Mouse (Mus musculus): ENCODE data around the gene Gopc. TPM values are rescaled to one million over a fixed set of nuclear protein-coding genes. Genes with fewer than 3 reads are reported as not detected.
A peak's percentile ranks its signal among the peaks of the same experiment; 100 is the strongest.

The Gopc gene
- polyA plus RNA-seq, 1 experiment from 2014 or later, result 19.2 TPM

- H3K27me3 ChIP-seq (replicated peaks; ENCODE audit: control insufficient read depth, insufficient read depth, low read length), result no peaks in the 10 kb centered on the region
- ATAC-seq (replicated peaks; ENCODE audit: low FRiP score, low TSS enrichment, low read depth) (no peak), DNase-seq (ENCODE audit: low spot score) (no peak)
- WGBS, result 54% methylated on average over 5 of the region's 5 CpGs
- H3K4me3 ChIP-seq (ENCODE audit: low read depth, low read length), result peak overlapping the region; percentile 85
- H3K27ac ChIP-seq (ENCODE audit: low read depth), result no peak overlapping the region
- H3K36me3 ChIP-seq (ENCODE audit: control insufficient read depth, insufficient read depth, low read length), result 0 out of 2 replicates have a peak, but pooled peaks cover 7% of the 10 kb centered on the region
- H3K9ac ChIP-seq (ENCODE audit: low read length), result peak overlapping the region; percentile 92; the same call in 1 of the 2 replicates
- no peaks in the 10 kb centered on the region for H3K9me3 ChIP-seq (ENCODE audit: control insufficient read depth, low read length)
- peaks cover 12% of the 10 kb centered on the region for H3K4me1 ChIP-seq (replicated peaks; ENCODE audit: control insufficient read depth, insufficient read depth, low read length)
- peak overlapping the region; percentile 66 for H3K4me2 ChIP-seq (ENCODE audit: low read length)
Measured at GRCm38 (mm10) chr10:52418931-52419330, 37.0 kb upstream of the Gopc start.

GRCm38 (mm10) chr10:52417998-52418860 is 36.3 kb upstream of the Gopc start:
- no peaks in the 10 kb centered on the region for H3K27me3 ChIP-seq (replicated peaks; ENCODE audit: control insufficient read depth, insufficient read depth, low read length)
- H3K36me3 ChIP-seq (ENCODE audit: control insufficient read depth, insufficient read depth, low read length), result 0 out of 2 replicates have a peak, but pooled peaks cover 7% of the 10 kb centered on the region
- peak; percentile 85 for DNase-seq (ENCODE audit: low spot score)
- ATAC-seq (replicated peaks; ENCODE audit: low FRiP score, low TSS enrichment, low read depth), result peak; percentile 54
- H3K4me1 ChIP-seq (replicated peaks; ENCODE audit: control insufficient read depth, insufficient read depth, low read length), result peaks cover 12% of the 10 kb centered on the region
- H3K9me3 ChIP-seq (ENCODE audit: control insufficient read depth, low read length), result no peaks in the 10 kb centered on the region
- peak overlapping the region; percentile 92 for H3K9ac ChIP-seq (ENCODE audit: low read length)
- H3K4me3 ChIP-seq (ENCODE audit: low read depth, low read length), result peak overlapping the region; percentile 85
- H3K27ac ChIP-seq (ENCODE audit: low read depth), result peak overlapping the region; percentile 90
- peak overlapping the region; percentile 66 for H3K4me2 ChIP-seq (ENCODE audit: low read length)
- 2% methylated on average over 39 of the region's 39 CpGs for WGBS

GRCm38 (mm10) chr10:52417299-52417997 is 35.5 kb upstream of the Gopc start, which contains the start of gene Nus1:
Nus1 (plus strand) TSS chr10:52417547.
- H3K9ac ChIP-seq (ENCODE audit: low read length), result peak within 1 kb of the TSS; percentile 92
- 0 out of 2 replicates have a peak, but pooled peaks cover 7% of the 10 kb centered on the region for H3K36me3 ChIP-seq (ENCODE audit: control insufficient read depth, insufficient read depth, low read length)
- under 1% methylated on average over 69 of the region's 79 CpGs for WGBS
- H3K4me3 ChIP-seq (ENCODE audit: low read depth, low read length), result peak within 1 kb of the TSS; percentile 85
- ATAC-seq (replicated peaks; ENCODE audit: low FRiP score, low TSS enrichment, low read depth) (peak; percentile 98), DNase-seq (ENCODE audit: low spot score) (peak; percentile 97)
- H3K27ac ChIP-seq (ENCODE audit: low read depth), result peak within 1 kb of the TSS; percentile 90
- H3K9me3 ChIP-seq (ENCODE audit: control insufficient read depth, low read length), result no peaks in the 10 kb centered on the region
- peaks cover 12% of the 10 kb centered on the region for H3K4me1 ChIP-seq (replicated peaks; ENCODE audit: control insufficient read depth, insufficient read depth, low read length)
- no peaks in the 10 kb centered on the region for H3K27me3 ChIP-seq (replicated peaks; ENCODE audit: control insufficient read depth, insufficient read depth, low read length)
- H3K4me2 ChIP-seq (ENCODE audit: low read length), result peak within 1 kb of the TSS; percentile 66

GRCm38 (mm10) chr10:52416458-52416857 is 34.5 kb upstream of the Gopc start:
- Histone ChIP-seq H3K9me3 (ENCODE audit: control insufficient read depth, low read length) (no peaks in the 10 kb centered on the region), H3K4me1 (replicated peaks; ENCODE audit: control insufficient read depth, insufficient read depth, low read length) (peaks cover 12% of the 10 kb centered on the region), H3K4me2 (ENCODE audit: low read length) (peak overlapping the region; percentile 48), H3K9ac (ENCODE audit: low read length) (no peak overlapping the region), H3K27ac (ENCODE audit: low read depth) (no peak overlapping the region), H3K4me3 (ENCODE audit: low read depth, low read length) (peak overlapping the region; percentile 31), H3K27me3 (replicated peaks; ENCODE audit: control insufficient read depth, insufficient read depth, low read length) (no peaks in the 10 kb centered on the region), H3K36me3 (ENCODE audit: control insufficient read depth, insufficient read depth, low read length) (0 out of 2 replicates have a peak, but pooled peaks cover 7% of the 10 kb centered on the region)
- 42% methylated on average over 2 of the region's 2 CpGs for WGBS
- DNase-seq (ENCODE audit: low spot score) (no peak), ATAC-seq (replicated peaks; ENCODE audit: low FRiP score, low TSS enrichment, low read depth) (no peak)

GRCm38 (mm10) chr10:52415020-52415419 is 33.1 kb upstream of the Gopc start:
- Histone ChIP-seq H3K4me1 (replicated peaks; ENCODE audit: control insufficient read depth, insufficient read depth, low read length) (peaks cover 12% of the 10 kb centered on the region), H3K36me3 (ENCODE audit: control insufficient read depth, insufficient read depth, low read length) (0 out of 2 replicates have a peak, but pooled peaks cover 3% of the 10 kb centered on the region), H3K4me2 (ENCODE audit: low read length) (no peak overlapping the region), H3K4me3 (ENCODE audit: low read depth, low read length) (no peak overlapping the region), H3K27ac (ENCODE audit: low read depth) (no peak overlapping the region), H3K9me3 (ENCODE audit: control insufficient read depth, low read length) (no peaks in the 10 kb centered on the region), H3K27me3 (replicated peaks; ENCODE audit: control insufficient read depth, insufficient read depth, low read length) (no peaks in the 10 kb centered on the region), H3K9ac (ENCODE audit: low read length) (no peak overlapping the region)
- DNase-seq (ENCODE audit: low spot score) (no peak), ATAC-seq (replicated peaks; ENCODE audit: low FRiP score, low TSS enrichment, low read depth) (no peak)
- 83% methylated on average over 2 of the region's 2 CpGs for WGBS

- no peaks in the 10 kb centered on the region for H3K27me3 ChIP-seq (replicated peaks; ENCODE audit: control insufficient read depth, insufficient read depth, low read length)
Measured at GRCm38 (mm10) chr10:52407526-52407925, 25.6 kb upstream of the Gopc start.

GRCm38 (mm10) chr10:52405160-52405559 is 23.2 kb upstream of the Gopc start:
- Histone ChIP-seq H3K27me3 (replicated peaks; ENCODE audit: control insufficient read depth, insufficient read depth, low read length) (no peaks in the 10 kb centered on the region), H3K36me3 (ENCODE audit: control insufficient read depth, insufficient read depth, low read length) (no peaks in the 10 kb centered on the region), H3K4me2 (ENCODE audit: low read length) (no peak overlapping the region), H3K4me1 (replicated peaks; ENCODE audit: control insufficient read depth, insufficient read depth, low read length) (no peaks in the 10 kb centered on the region), H3K4me3 (ENCODE audit: low read depth, low read length) (no peak overlapping the region), H3K9me3 (ENCODE audit: control insufficient read depth, low read length) (no peaks in the 10 kb centered on the region), H3K27ac (ENCODE audit: low read depth) (no peak overlapping the region), H3K9ac (ENCODE audit: low read length) (no peak overlapping the region)
- WGBS, result 81% methylated on average over 13 of the region's 13 CpGs
- no peak for DNase-seq (ENCODE audit: low spot score)
- ATAC-seq (replicated peaks; ENCODE audit: low FRiP score, low TSS enrichment, low read depth), result no peak

More at GRCm38 (mm10) chr10:52407526-52407925, 25.6 kb upstream of the Gopc start:
- ATAC-seq (replicated peaks; ENCODE audit: low FRiP score, low TSS enrichment, low read depth) (no peak), DNase-seq (ENCODE audit: low spot score) (no peak)
- no peak overlapping the region for H3K4me3 ChIP-seq (ENCODE audit: low read depth, low read length)
- WGBS, result 90% methylated on average over 2 of the region's 2 CpGs
- H3K9ac ChIP-seq (ENCODE audit: low read length), result no peak overlapping the region
- no peak overlapping the region for H3K27ac ChIP-seq (ENCODE audit: low read depth)
- no peak overlapping the region for H3K4me2 ChIP-seq (ENCODE audit: low read length)
- no peaks in the 10 kb centered on the region for H3K4me1 ChIP-seq (replicated peaks; ENCODE audit: control insufficient read depth, insufficient read depth, low read length)
- no peaks in the 10 kb centered on the region for H3K9me3 ChIP-seq (ENCODE audit: control insufficient read depth, low read length)
- no peaks in the 10 kb centered on the region for H3K36me3 ChIP-seq (ENCODE audit: control insufficient read depth, insufficient read depth, low read length)

GRCm38 (mm10) chr10:52399722-52400121 is 17.8 kb upstream of the Gopc start:
- Histone ChIP-seq H3K27ac (ENCODE audit: low read depth) (no peak overlapping the region), H3K4me1 (replicated peaks; ENCODE audit: control insufficient read depth, insufficient read depth, low read length) (no peaks in the 10 kb centered on the region), H3K36me3 (ENCODE audit: control insufficient read depth, insufficient read depth, low read length) (no peaks in the 10 kb centered on the region), H3K27me3 (replicated peaks; ENCODE audit: control insufficient read depth, insufficient read depth, low read length) (no peaks in the 10 kb centered on the region), H3K4me2 (ENCODE audit: low read length) (no peak overlapping the region), H3K9ac (ENCODE audit: low read length) (no peak overlapping the region), H3K4me3 (ENCODE audit: low read depth, low read length) (no peak overlapping the region), H3K9me3 (ENCODE audit: control insufficient read depth, low read length) (no peaks in the 10 kb centered on the region)
- DNase-seq (ENCODE audit: low spot score) (no peak), ATAC-seq (replicated peaks; ENCODE audit: low FRiP score, low TSS enrichment, low read depth) (no peak)
- 73% methylated on average over 3 of the region's 3 CpGs for WGBS

Measured in intestine, embryonic 14.5 days (tissue).